Mouse (Mus musculus): ENCODE results near the gene Mr1. TPM values are rescaled to one million over a fixed set of nuclear protein-coding genes. Genes with fewer than 3 reads are reported as not detected.
"Not testable (repeated sequence)": the region's sequence is repeated elsewhere in the genome, so short reads cannot be mapped to it uniquely, and the experiment has no call there.

Gene Mr1
- polyA plus RNA-seq, 2 experiments: 0.37 to 0.52 TPM

- Histone ChIP-seq H3K4me2 (ENCODE audit: low read depth) (no peak overlapping the region), H3K27me3 (ENCODE audit: control insufficient read depth, insufficient read depth, low read length) (no peaks in the 10 kb centered on the region), H3K9ac (replicated peaks) (no peak overlapping the region), H3K27ac (no peak overlapping the region), H3K4me1 (replicated peaks; ENCODE audit: control insufficient read depth in 2 of 2, insufficient read depth in 2 of 2, low read length in 1 of 2) (no peaks in the 10 kb centered on the region; a peak in 1 of 4 replicates), H3K36me3 (replicated peaks; ENCODE audit: control insufficient read depth, insufficient read depth, low read depth) (no peaks in the 10 kb centered on the region), H3K9me3 (ENCODE audit: control insufficient read depth, low read length) (no peaks in the 10 kb centered on the region), H3K4me3 (ENCODE audit: insufficient read depth in 1 of 2, low read depth in 2 of 2, low read length in 2 of 2) (no peak overlapping the region)
- WGBS (ENCODE audit: insufficient replicate concordance): 73% methylated on average over 3 of the region's 3 CpGs
- DNase-seq (ENCODE audit: low read depth in 3 of 3, low spot score in 3 of 3) (no peak), ATAC-seq (ENCODE audit: insufficient read depth) (no peak)
- TF ChIP-seq CTCF (IDR thresholded peaks at IDR 0.05; ENCODE audit: low read depth) (no peak), EP300 (IDR thresholded peaks at IDR 0.05; ENCODE audit: low read depth) (no peak)
These were observed 37.6 kb upstream of the Mr1 start for GRCm38 (mm10) chr1:155184191-155184590.

DNA sequence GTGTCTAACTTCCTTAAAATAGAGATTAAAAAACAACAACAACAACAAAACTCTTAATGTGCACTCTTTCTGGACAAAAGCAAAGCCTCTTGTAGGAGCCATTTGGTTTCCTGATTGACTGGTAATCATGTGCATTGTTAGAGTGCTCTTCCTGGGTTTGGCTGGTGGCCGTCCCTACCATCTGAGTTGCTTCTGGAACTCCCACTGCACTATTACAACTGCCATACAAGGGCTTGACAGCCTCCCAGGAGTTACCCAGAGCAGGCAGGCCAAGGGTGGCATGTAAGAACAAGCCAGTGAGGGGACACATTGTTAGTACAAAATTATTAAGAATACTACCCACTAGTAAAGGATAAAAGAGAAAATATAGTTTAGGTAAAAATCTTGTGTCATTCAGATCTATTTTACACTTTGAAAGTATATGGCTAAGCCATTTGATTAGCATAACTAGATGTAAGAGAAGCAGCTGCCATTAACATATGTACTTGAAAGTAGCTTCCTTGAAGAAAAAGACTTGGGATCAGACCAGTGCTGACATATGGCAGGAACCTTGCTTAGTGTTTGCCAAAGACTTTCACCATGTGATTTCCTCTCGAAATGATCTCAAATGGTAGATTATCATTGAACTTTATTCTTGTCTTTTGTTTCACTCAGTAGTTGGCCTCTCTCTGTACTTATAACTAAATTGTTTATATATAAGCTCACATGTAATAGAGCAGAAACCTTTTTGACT, 31.7 kb upstream of the Mr1 start:
- H3K4me3 ChIP-seq (ENCODE audit: insufficient read depth in 1 of 2, low read depth in 2 of 2, low read length in 2 of 2): no peak overlapping the region
- WGBS (ENCODE audit: insufficient replicate concordance): 71% methylated on average over 2 of the region's 2 CpGs
- H3K9me3 ChIP-seq (ENCODE audit: control insufficient read depth, low read length): no peaks in the 10 kb centered on the region
- no peaks in the 10 kb centered on the region; a peak in 1 of 4 replicates for H3K4me1 ChIP-seq (replicated peaks; ENCODE audit: control insufficient read depth in 2 of 2, insufficient read depth in 2 of 2, low read length in 1 of 2)
- no peak overlapping the region for H3K27ac ChIP-seq
- no peak overlapping the region for H3K9ac ChIP-seq (replicated peaks)
- ATAC-seq (ENCODE audit: insufficient read depth) (no peak), DNase-seq (ENCODE audit: low read depth in 3 of 3, low spot score in 3 of 3) (no peak)
- TF ChIP-seq EP300 (IDR thresholded peaks at IDR 0.05; ENCODE audit: low read depth) (no peak), CTCF (IDR thresholded peaks at IDR 0.05; ENCODE audit: low read depth) (no peak)
- peaks cover 3% of the 10 kb centered on the region; the same call in 1 of the 2 replicates for H3K36me3 ChIP-seq (replicated peaks; ENCODE audit: control insufficient read depth, insufficient read depth, low read depth)
- no peak overlapping the region for H3K4me2 ChIP-seq (ENCODE audit: low read depth)
- no peaks in the 10 kb centered on the region for H3K27me3 ChIP-seq (ENCODE audit: control insufficient read depth, insufficient read depth, low read length)

- DNase-seq (ENCODE audit: low read depth in 3 of 3, low spot score in 3 of 3): no peak
- TF ChIP-seq CTCF (IDR thresholded peaks at IDR 0.05; ENCODE audit: low read depth) (no peak), EP300 (IDR thresholded peaks at IDR 0.05; ENCODE audit: low read depth) (no peak)
- H3K4me1 ChIP-seq (replicated peaks; ENCODE audit: control insufficient read depth in 2 of 2, insufficient read depth in 2 of 2, low read length in 1 of 2): no peaks in the 10 kb centered on the region; a peak in 1 of 4 replicates
- H3K4me3 ChIP-seq (ENCODE audit: insufficient read depth in 1 of 2, low read depth in 2 of 2, low read length in 2 of 2): no peak overlapping the region
- H3K36me3 ChIP-seq (replicated peaks; ENCODE audit: control insufficient read depth, insufficient read depth, low read depth): peaks cover 3% of the 10 kb centered on the region; the same call in 1 of the 2 replicates
- no peak overlapping the region for H3K9ac ChIP-seq (replicated peaks)
- 51% methylated on average over 1 of the region's 1 CpGs for WGBS (ENCODE audit: insufficient replicate concordance)
- H3K4me2 ChIP-seq (ENCODE audit: low read depth): no peak overlapping the region
- H3K27ac ChIP-seq: no peak overlapping the region
- no peaks in the 10 kb centered on the region for H3K9me3 ChIP-seq (ENCODE audit: control insufficient read depth, low read length)
- no peak for ATAC-seq (ENCODE audit: insufficient read depth)
- no peaks in the 10 kb centered on the region for H3K27me3 ChIP-seq (ENCODE audit: control insufficient read depth, insufficient read depth, low read length)
These were observed 27.8 kb upstream of the Mr1 start for GRCm38 (mm10) chr1:155174424-155174823.

DNA sequence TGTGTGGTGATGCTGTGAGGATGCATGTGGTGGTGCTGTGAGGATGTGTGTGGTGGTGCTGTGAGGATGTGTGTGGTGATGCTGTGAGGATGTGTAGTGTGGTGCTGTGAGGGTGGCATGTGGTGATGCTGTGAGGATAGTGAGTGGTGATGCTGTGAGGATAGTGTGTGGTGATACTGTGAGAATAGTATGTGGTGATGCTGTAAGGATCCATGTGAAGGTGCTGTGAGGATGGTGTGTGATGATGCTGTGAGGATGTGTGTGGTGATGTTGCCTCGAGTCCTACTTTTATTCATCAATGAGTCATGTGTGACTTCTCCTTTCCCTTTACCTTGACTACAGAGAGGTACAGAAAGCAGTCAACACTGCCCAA, 27.0 kb upstream of the Mr1 start:
- H3K27me3 ChIP-seq (ENCODE audit: control insufficient read depth, insufficient read depth, low read length); H3K4me2 ChIP-seq (ENCODE audit: low read depth); H3K9me3 ChIP-seq (ENCODE audit: control insufficient read depth, low read length); H3K36me3 ChIP-seq (replicated peaks; ENCODE audit: control insufficient read depth, insufficient read depth, low read depth); H3K4me3 ChIP-seq (ENCODE audit: insufficient read depth in 1 of 2, low read depth in 2 of 2, low read length in 2 of 2); DNase-seq (ENCODE audit: low read depth in 3 of 3, low spot score in 3 of 3); H3K27ac ChIP-seq; H3K9ac ChIP-seq (replicated peaks); H3K4me1 ChIP-seq (replicated peaks; ENCODE audit: control insufficient read depth in 2 of 2, insufficient read depth in 2 of 2, low read length in 1 of 2); ATAC-seq (ENCODE audit: insufficient read depth): not testable (repeated sequence)
- WGBS (ENCODE audit: insufficient replicate concordance): 50% methylated on average over 1 of the region's 1 CpGs

DNA sequence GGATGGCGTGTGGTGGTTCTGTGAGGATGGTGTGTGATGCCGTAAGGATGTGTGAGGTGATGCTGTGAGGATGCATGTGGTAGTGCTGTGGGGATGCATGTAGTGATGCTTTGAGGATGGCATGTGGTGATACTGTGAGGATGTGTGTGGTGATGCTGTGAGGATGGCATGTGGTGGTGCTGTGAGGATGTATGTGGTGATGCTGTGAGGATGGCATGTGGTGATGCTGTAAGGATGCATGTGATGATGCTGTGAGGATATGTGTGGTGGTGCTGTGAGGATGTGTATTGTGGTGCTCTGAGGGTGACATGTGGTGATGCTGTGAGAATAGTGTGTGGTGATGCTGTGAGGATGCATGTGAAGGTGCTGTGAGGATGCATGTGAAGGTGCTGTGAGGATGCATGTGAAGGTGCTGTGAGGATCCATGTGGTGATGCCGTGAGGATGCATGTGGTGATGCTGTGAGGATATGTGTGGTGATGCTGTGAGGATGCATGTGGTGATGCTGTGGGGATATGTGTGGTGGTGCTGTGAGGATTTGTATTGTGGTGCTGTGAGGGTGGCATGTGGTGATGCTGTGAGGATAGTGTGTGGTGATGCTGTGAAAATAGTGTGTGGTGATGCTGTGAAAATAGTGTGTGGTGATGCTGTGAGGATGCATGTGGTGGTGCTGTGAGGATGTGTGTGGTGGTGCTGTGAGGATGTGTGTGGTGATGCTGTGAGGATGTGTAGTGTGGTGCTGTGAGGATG, 26.5 kb upstream of the Mr1 start:
- no peak for ATAC-seq (ENCODE audit: insufficient read depth)
- Histone ChIP-seq H3K9ac (replicated peaks) (no peak overlapping the region), H3K27me3 (ENCODE audit: control insufficient read depth, insufficient read depth, low read length) (no peaks in the 10 kb centered on the region), H3K4me1 (replicated peaks; ENCODE audit: control insufficient read depth in 2 of 2, insufficient read depth in 2 of 2, low read length in 1 of 2) (no peaks in the 10 kb centered on the region; a peak in 1 of 4 replicates), H3K27ac (no peak overlapping the region), H3K9me3 (ENCODE audit: control insufficient read depth, low read length) (no peaks in the 10 kb centered on the region), H3K36me3 (replicated peaks; ENCODE audit: control insufficient read depth, insufficient read depth, low read depth) (peaks cover 3% of the 10 kb centered on the region; the same call in 1 of the 2 replicates), H3K4me2 (ENCODE audit: low read depth) (no peak overlapping the region), H3K4me3 (ENCODE audit: insufficient read depth in 1 of 2, low read depth in 2 of 2, low read length in 2 of 2) (no peak overlapping the region)
- DNase-seq (ENCODE audit: low read depth in 3 of 3, low spot score in 3 of 3): no peak
- 71% methylated on average over 3 of the region's 3 CpGs for WGBS (ENCODE audit: insufficient replicate concordance)
- TF ChIP-seq EP300 (IDR thresholded peaks at IDR 0.05; ENCODE audit: low read depth) (no peak), CTCF (IDR thresholded peaks at IDR 0.05; ENCODE audit: low read depth) (no peak)
